Mouse (Mus musculus) embryonic facial prominence, embryonic 15.5 days (tissue): ENCODE measurements around the gene Itgad. TPM values are rescaled to one million over a fixed set of nuclear protein-coding genes. Genes with fewer than 3 reads are reported as not detected.

Experiments
- ATAC-seq: fragments of 200-750 bp; cut with Nextera tagmentation; 2 replicates; pipeline ENCODE4 v1.8.0; 2017; ENCODE audit warnings: low read depth, moderate TSS enrichment; ENCODE audit not compliant: insufficient number of reproducible peaks, low FRiP score, low TSS enrichment
- H3K27ac ChIP-seq: fragments of 300-500 bp; sonication (generic); replicated peaks from 2 replicates; pipeline ENCODE4 v1.5.1; 2015; ENCODE audit warnings: mild to moderate bottlenecking, inconsistent platforms
- H3K27me3 ChIP-seq: fragments of 300-500 bp; sonication (generic); 2 replicates; pipeline ENCODE4 v1.6.1; 2015; ENCODE audit warnings: inconsistent platforms
- H3K36me3 ChIP-seq: fragments of 300-500 bp; sonication (generic); 2 replicates; pipeline ENCODE4 v1.6.1; 2015; ENCODE audit warnings: mild to moderate bottlenecking, inconsistent platforms
- H3K4me1 ChIP-seq: fragments of 300-500 bp; sonication (generic); 2 replicates; pipeline ENCODE4 v1.6.1; 2015; ENCODE audit warnings: inconsistent platforms
- H3K4me2 ChIP-seq: fragments of 300-500 bp; sonication (generic); replicated peaks from 2 replicates; pipeline ENCODE4 v1.6.1; 2015; ENCODE audit warnings: mild to moderate bottlenecking, inconsistent platforms
- H3K4me3 ChIP-seq: fragments of 300-500 bp; sonication (generic); replicated peaks from 2 replicates; pipeline ENCODE4 v1.5.1; 2015; ENCODE audit warnings: mild to moderate bottlenecking, inconsistent platforms
- H3K9ac ChIP-seq: fragments of 300-500 bp; sonication (generic); 2 replicates; pipeline ENCODE4 v1.6.1; 2015; ENCODE audit warnings: inconsistent platforms
- H3K9me3 ChIP-seq: fragments of 300-500 bp; sonication (generic); replicated peaks from 2 replicates; pipeline ENCODE4 v1.6.1; 2016; ENCODE audit warnings: inconsistent platforms
- WGBS: fragments of 180-500 bp; shearing (Covaris S2); methylation state at CpG from one replicate; pipeline ENCODE4 v1.1.7; 2015; 5-methylcytosine and 5-hydroxymethylcytosine counted together
- polyA plus RNA-seq: library from polyadenylated mRNA; unstranded; fragments of >200 nt; fragmentation: Nextera tagmentation; extraction: Ambion mirVana; gene quantifications from 2 replicates; pipeline ENCODE4 v1.2.1, GENCODE M21; 2015

Itgad gene
- polyA plus RNA-seq, 1 experiment from 2014 or later = not detected

- Histone ChIP-seq H3K9ac (no peak within 1 kb of the TSS), H3K27ac (no peak within 1 kb of the TSS), H3K36me3 (no peaks in the 10 kb centered on the region), H3K4me2 (no peak within 1 kb of the TSS), H3K27me3 (no peaks in the 10 kb centered on the region), H3K4me3 (no peak within 1 kb of the TSS), H3K9me3 (no peaks in the 10 kb centered on the region), H3K4me1 (no peaks in the 10 kb centered on the region)
- no peak for ATAC-seq
- 74% methylated on average over 6 of the region's 6 CpGs for WGBS
These were observed 111.2 kb downstream of the Itgad start, which contains the start of gene Slc5a2 for GRCm38 (mm10) chr7:128265411-128265810. Gene Slc5a2, plus strand, starts transcription at chr7:128265657.

- Histone ChIP-seq H3K4me1 (no peaks in the 10 kb centered on the region), H3K4me3 (no peak overlapping the region), H3K4me2 (no peak overlapping the region), H3K9ac (no peak overlapping the region), H3K9me3 (no peaks in the 10 kb centered on the region), H3K27ac (no peak overlapping the region), H3K27me3 (no peaks in the 10 kb centered on the region), H3K36me3 (peaks cover under 1% of the 10 kb centered on the region; the same call in 1 of the 2 replicates)
- 79% methylated on average over 5 of the region's 5 CpGs for WGBS
- ATAC-seq = no peak
These were observed 111.9 kb downstream of the Itgad start for GRCm38 (mm10) chr7:128266056-128266455.

- Histone ChIP-seq H3K36me3 (peaks cover 14% of the 10 kb centered on the region), H3K4me3 (no peak overlapping the region), H3K27ac (no peak overlapping the region), H3K4me1 (no peaks in the 10 kb centered on the region), H3K9ac (no peak overlapping the region), H3K9me3 (no peaks in the 10 kb centered on the region), H3K4me2 (no peak overlapping the region), H3K27me3 (no peaks in the 10 kb centered on the region)
- 58% methylated on average over 13 of the region's 13 CpGs for WGBS
- no peak for ATAC-seq
These were observed 113.2 kb downstream of the Itgad start for GRCm38 (mm10) chr7:128267391-128267790.

GRCm38 (mm10) chr7:128267813-128268212, 113.6 kb downstream of the Itgad start:
- Histone ChIP-seq H3K4me1 (no peaks in the 10 kb centered on the region), H3K4me2 (no peak overlapping the region), H3K27ac (no peak overlapping the region), H3K36me3 (peaks cover 16% of the 10 kb centered on the region), H3K9ac (no peak overlapping the region), H3K27me3 (no peaks in the 10 kb centered on the region), H3K4me3 (no peak overlapping the region), H3K9me3 (no peaks in the 10 kb centered on the region)
- ATAC-seq = no peak
- WGBS = 82% methylated on average over 7 of the region's 7 CpGs

GRCm38 (mm10) chr7:128270431-128270850, 116.3 kb downstream of the Itgad start:
- Histone ChIP-seq H3K4me2 (no peak overlapping the region), H3K27me3 (no peaks in the 10 kb centered on the region), H3K9ac (no peak overlapping the region), H3K9me3 (no peaks in the 10 kb centered on the region), H3K4me3 (no peak overlapping the region), H3K4me1 (no peaks in the 10 kb centered on the region), H3K36me3 (peaks cover 36% of the 10 kb centered on the region), H3K27ac (no peak overlapping the region)
- 56% methylated on average over 13 of the region's 13 CpGs for WGBS
- no peak for ATAC-seq

- ATAC-seq = no peak
- no peak overlapping the region for H3K9ac ChIP-seq
- no peaks in the 10 kb centered on the region for H3K27me3 ChIP-seq
- peaks cover 46% of the 10 kb centered on the region for H3K36me3 ChIP-seq
- 96% methylated on average over 8 of the region's 9 CpGs for WGBS
- H3K4me2 ChIP-seq = no peak overlapping the region
- H3K27ac ChIP-seq = no peak overlapping the region
- no peak overlapping the region for H3K4me3 ChIP-seq
- no peaks in the 10 kb centered on the region for H3K4me1 ChIP-seq
- no peaks in the 10 kb centered on the region for H3K9me3 ChIP-seq
These were observed 117.3 kb downstream of the Itgad start for GRCm38 (mm10) chr7:128271496-128271895.

Other genes starting within 250 kb of the Itgad start
- gene Kat8, start 241.9 kb upstream of the Itgad start, polyA plus RNA-seq = 39.8 and 40.2 TPM in 2 replicates
- 15.8 and 17.2 TPM in 2 replicates for gene Prss8, start 224.3 kb upstream of the Itgad start, polyA plus RNA-seq
- 12.1 and 12.2 TPM in 2 replicates for gene Prss36, start 207.7 kb upstream of the Itgad start, polyA plus RNA-seq
- gene Fus, start 186.9 kb upstream of the Itgad start, polyA plus RNA-seq = 394 and 418 TPM in 2 replicates
- 102 and 112 TPM in 2 replicates for gene Pycard, start 160.5 kb upstream of the Itgad start, polyA plus RNA-seq
- 3.6 and 5.2 TPM in 2 replicates for gene Trim72, start 150.4 kb upstream of the Itgad start, polyA plus RNA-seq
- 1.6 and 1.8 TPM in 2 replicates for gene Itgam, start 91.7 kb upstream of the Itgad start, polyA plus RNA-seq
- not detected in 2 replicates for gene Gm49368, start 91.7 kb upstream of the Itgad start, polyA plus RNA-seq
- gene Itgax, start 24.8 kb upstream of the Itgad start, polyA plus RNA-seq = 0.14 and 0.19 TPM in 2 replicates
- gene Cox6a2, start 52.0 kb downstream of the Itgad start, polyA plus RNA-seq = 51.6 and 67.7 TPM in 2 replicates
- 19.4 and 19.6 TPM in 2 replicates for gene Armc5, start 83.0 kb downstream of the Itgad start, polyA plus RNA-seq
- gene 9130023H24Rik, start 83.7 kb downstream of the Itgad start, polyA plus RNA-seq = 7.8 and 9.1 TPM in 2 replicates
- gene Tgfb1i1, start 92.4 kb downstream of the Itgad start, polyA plus RNA-seq = 86.1 and 86.5 TPM in 2 replicates
- not detected in 2 replicates for gene Slc5a2, start 111.3 kb downstream of the Itgad start, polyA plus RNA-seq
- 26.6 and 27.0 TPM in 2 replicates for gene BC017158, start 143.8 kb downstream of the Itgad start, polyA plus RNA-seq